Mouse (Mus musculus) stomach, embryonic 16.5 days (tissue): ENCODE data around the gene Srbd1. TPM values are rescaled to one million over a fixed set of nuclear protein-coding genes. Genes with fewer than 3 reads are reported as not detected.

Experiments
- ATAC-seq: fragments of 200-750 bp; cut with Nextera tagmentation; 2 replicates; pipeline ENCODE4 v1.8.0; 2017; ENCODE audit warnings: moderate number of reproducible peaks, moderate TSS enrichment; ENCODE audit not compliant: insufficient read depth, low FRiP score
- H3K27ac ChIP-seq: fragments of 300-500 bp; sonication (generic); 2 replicates; pipeline ENCODE4 v1.5.1; 2014; ENCODE audit warnings: low read length
- H3K27me3 ChIP-seq: fragments of 300-500 bp; sonication (generic); 2 replicates; pipeline ENCODE4 v1.6.1; 2014; ENCODE audit warnings: low read length, control low read depth, mixed read lengths; ENCODE audit not compliant: control insufficient read depth, insufficient read depth
- H3K36me3 ChIP-seq: fragments of 300-500 bp; sonication (generic); 2 replicates; pipeline ENCODE4 v1.6.1; 2014; ENCODE audit warnings: low read length; ENCODE audit not compliant: control insufficient read depth, insufficient read depth
- H3K4me1 ChIP-seq: fragments of 300-500 bp; sonication (generic); 2 replicates; pipeline ENCODE4 v1.6.1; 2014; ENCODE audit warnings: low read length, control low read depth, mixed read lengths; ENCODE audit not compliant: control insufficient read depth, insufficient read depth
- H3K4me2 ChIP-seq: fragments of 300-500 bp; sonication (generic); 2 replicates; pipeline ENCODE4 v1.6.1; 2014; ENCODE audit warnings: low read depth, low read length, mixed read lengths
- H3K4me3 ChIP-seq: fragments of 300-500 bp; sonication (generic); replicated peaks from 2 replicates; pipeline ENCODE4 v1.5.1; 2014; ENCODE audit warnings: mild to moderate bottlenecking, low read length
- H3K9ac ChIP-seq: fragments of 300-500 bp; sonication (generic); 2 replicates; pipeline ENCODE4 v1.6.1; 2014; ENCODE audit warnings: low read length
- H3K9me3 ChIP-seq: fragments of 300-500 bp; sonication (generic); replicated peaks from 2 replicates; pipeline ENCODE4 v1.6.1; 2016; ENCODE audit warnings: low read length, control low read depth; ENCODE audit not compliant: control insufficient read depth
- WGBS: fragments of 180-500 bp; shearing (Covaris S2); extraction: QIAGEN DNeasy Blood & Tissue Kit; methylation state at CpG from one replicate; pipeline ENCODE4 v1.1.7; 2014; 5-methylcytosine and 5-hydroxymethylcytosine counted together
- polyA plus RNA-seq: library from polyadenylated mRNA; unstranded; fragments of >200 nt; fragmentation: Nextera tagmentation; extraction: Ambion mirVana; gene quantifications from 2 replicates; pipeline ENCODE4 v1.2.1, GENCODE M21; 2015

Srbd1 gene
- polyA plus RNA-seq, result 14.0 and 14.3 TPM in 2 replicates

GRCm38 (mm10) chr17:86145079-86145951, at the start of gene Srbd1:
Srbd1 (minus strand) TSS chr17:86145175.
- Histone ChIP-seq H3K27me3 (no peaks in the 10 kb centered on the region), H3K27ac (peak within 1 kb of the TSS; percentile 83), H3K9ac (peak within 1 kb of the TSS; percentile 85), H3K36me3 (no peaks in the 10 kb centered on the region), H3K4me1 (peaks cover 7% of the 10 kb centered on the region), H3K4me3 (peak within 1 kb of the TSS; percentile 72), H3K9me3 (no peaks in the 10 kb centered on the region), H3K4me2 (peak within 1 kb of the TSS; percentile 96)
- 2% methylated on average over 41 of the region's 45 CpGs for WGBS
- peak; percentile 96 for ATAC-seq

DNA sequence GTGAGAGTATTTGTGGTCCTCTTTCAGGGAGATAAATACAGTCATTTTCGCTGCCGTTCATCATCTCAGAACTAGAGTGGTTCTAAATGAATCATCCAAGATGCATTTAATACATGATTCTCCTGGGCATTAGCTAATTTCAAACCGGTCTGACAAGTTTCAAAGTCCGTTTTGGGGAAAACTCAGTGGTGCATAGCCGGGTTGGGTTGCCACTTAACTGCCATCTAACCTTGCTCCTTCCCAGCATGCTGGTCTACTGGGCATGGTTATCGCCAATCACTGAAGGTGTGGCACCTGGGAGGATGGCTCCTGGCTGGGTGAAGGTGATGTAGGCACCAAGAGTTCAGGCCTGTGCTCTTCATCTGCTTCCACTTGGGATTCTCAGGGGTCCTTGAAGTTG, 49.0 kb upstream of the Srbd1 start:
- no peaks in the 10 kb centered on the region for H3K4me1 ChIP-seq
- no peaks in the 10 kb centered on the region for H3K27me3 ChIP-seq
- H3K9ac ChIP-seq, result no peak overlapping the region
- H3K4me2 ChIP-seq, result no peak overlapping the region
- 67% methylated on average over 6 of the region's 6 CpGs for WGBS
- no peak overlapping the region for H3K27ac ChIP-seq
- no peaks in the 10 kb centered on the region for H3K9me3 ChIP-seq
- no peaks in the 10 kb centered on the region for H3K36me3 ChIP-seq
- ATAC-seq, result no peak
- no peak overlapping the region for H3K4me3 ChIP-seq

DNA sequence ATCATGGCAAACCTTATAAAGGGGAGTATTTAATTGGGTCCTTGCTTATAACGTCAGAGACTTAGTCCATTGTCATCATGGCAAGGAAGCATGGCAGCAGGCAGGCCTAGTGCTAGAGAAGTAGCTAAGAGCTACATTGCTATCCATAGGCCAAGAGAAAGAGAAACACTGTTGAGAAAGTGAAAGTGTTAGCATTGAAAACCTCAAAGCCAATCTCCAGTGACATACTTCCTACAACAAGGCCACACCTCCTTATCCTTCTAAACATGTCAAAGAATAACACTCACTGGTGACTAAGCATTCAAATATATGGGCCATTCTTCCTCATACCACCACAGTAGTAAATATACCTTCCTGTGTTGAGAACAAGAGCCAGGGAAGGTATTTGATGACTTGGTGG, 42.8 kb upstream of the Srbd1 start:
- no peaks in the 10 kb centered on the region for H3K27me3 ChIP-seq
- no peak overlapping the region for H3K4me2 ChIP-seq
- H3K27ac ChIP-seq, result no peak overlapping the region
- no peak for ATAC-seq
- no peak overlapping the region for H3K4me3 ChIP-seq
- H3K9me3 ChIP-seq, result no peaks in the 10 kb centered on the region
- H3K4me1 ChIP-seq, result peaks cover 17% of the 10 kb centered on the region
- H3K9ac ChIP-seq, result no peak overlapping the region
- 76% methylated on average over 1 of the region's 1 CpGs for WGBS
- no peaks in the 10 kb centered on the region for H3K36me3 ChIP-seq

GRCm38 (mm10) chr17:86185584-86185983, 40.6 kb upstream of the Srbd1 start:
- ATAC-seq, result peak; percentile 75; the same call in 1 of the 2 replicates
- Histone ChIP-seq H3K9me3 (no peaks in the 10 kb centered on the region), H3K36me3 (no peaks in the 10 kb centered on the region), H3K27me3 (no peaks in the 10 kb centered on the region), H3K4me2 (peak overlapping the region; percentile 21; the same call in 1 of the 2 replicates), H3K9ac (no peak overlapping the region), H3K4me3 (no peak overlapping the region), H3K27ac (no peak overlapping the region), H3K4me1 (peaks cover 17% of the 10 kb centered on the region)
- 20% methylated on average over 7 of the region's 7 CpGs for WGBS

DNA sequence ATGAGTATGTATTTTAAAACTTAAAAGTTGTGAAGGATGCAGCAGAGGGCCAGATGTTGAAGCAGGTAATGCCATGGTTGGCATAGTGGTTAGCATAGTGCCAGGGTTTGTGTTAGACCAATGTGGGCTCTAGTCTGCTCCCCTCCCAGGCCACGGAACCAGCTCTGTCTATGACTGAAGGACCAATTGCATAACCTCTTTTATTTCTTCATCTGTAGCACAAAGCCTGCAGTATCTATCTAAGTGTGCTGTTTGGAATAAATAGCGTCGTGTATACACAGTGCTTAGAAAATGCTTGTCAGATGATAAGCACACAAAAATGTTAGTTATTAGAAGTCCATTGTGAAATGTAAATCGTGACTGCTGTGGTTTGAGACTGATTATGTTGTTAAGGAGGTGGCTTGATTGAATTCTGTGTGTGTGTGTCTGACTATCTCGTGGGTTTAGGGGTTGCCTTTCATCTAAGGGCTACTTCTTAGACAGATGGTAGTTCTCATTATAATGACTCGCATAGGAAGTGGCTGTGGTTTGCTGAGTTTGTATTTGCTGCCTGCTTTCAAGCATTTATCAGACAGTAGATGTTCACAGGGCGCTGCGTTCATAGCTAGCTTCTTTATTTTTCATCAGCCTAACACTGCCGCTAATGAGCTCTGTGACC, 39.7 kb upstream of the Srbd1 start:
- Histone ChIP-seq H3K4me2 (no peak overlapping the region), H3K9me3 (no peaks in the 10 kb centered on the region), H3K4me3 (no peak overlapping the region), H3K27me3 (no peaks in the 10 kb centered on the region), H3K4me1 (peaks cover 17% of the 10 kb centered on the region), H3K9ac (no peak overlapping the region), H3K36me3 (no peaks in the 10 kb centered on the region), H3K27ac (no peak overlapping the region)
- WGBS, result 31% methylated on average over 9 of the region's 9 CpGs
- ATAC-seq, result no peak

DNA sequence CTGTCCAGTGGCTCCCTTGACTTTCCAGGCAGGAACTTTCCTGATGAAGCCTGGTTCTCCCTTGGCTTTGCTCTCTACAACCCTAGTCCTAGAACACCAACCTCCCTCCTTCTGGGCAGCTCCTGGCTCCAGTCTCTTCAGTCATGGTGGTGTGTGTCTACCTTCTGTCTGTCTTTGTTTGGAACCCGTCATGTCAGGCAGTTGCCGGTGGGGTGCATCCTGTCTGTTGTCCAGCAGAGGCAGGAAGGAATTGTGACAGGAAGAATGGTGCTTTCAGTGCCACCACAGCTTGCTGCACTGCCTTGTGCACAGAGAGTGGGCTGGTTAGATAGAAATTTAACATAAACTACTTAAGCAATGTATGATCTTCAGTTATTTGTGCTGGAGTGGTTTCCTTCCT, 38.8 kb upstream of the Srbd1 start:
- Histone ChIP-seq H3K4me2 (no peak overlapping the region), H3K4me1 (peaks cover 17% of the 10 kb centered on the region), H3K27ac (no peak overlapping the region), H3K27me3 (no peaks in the 10 kb centered on the region), H3K4me3 (no peak overlapping the region), H3K36me3 (no peaks in the 10 kb centered on the region), H3K9ac (no peak overlapping the region), H3K9me3 (no peaks in the 10 kb centered on the region)
- ATAC-seq, result no peak
- 59% methylated on average over 2 of the region's 2 CpGs for WGBS

- Histone ChIP-seq H3K27me3 (no peaks in the 10 kb centered on the region), H3K4me3 (no peak overlapping the region), H3K27ac (no peak overlapping the region), H3K4me2 (no peak overlapping the region), H3K4me1 (no peaks in the 10 kb centered on the region), H3K36me3 (no peaks in the 10 kb centered on the region), H3K9ac (no peak overlapping the region), H3K9me3 (no peaks in the 10 kb centered on the region)
- WGBS, result 78% methylated on average over 7 of the region's 7 CpGs
- no peak for ATAC-seq
Observed at GRCm38 (mm10) chr17:86176722-86177121, 31.7 kb upstream of the Srbd1 start.

GRCm38 (mm10) chr17:86175516-86175915, 30.5 kb upstream of the Srbd1 start:
- Histone ChIP-seq H3K27me3 (no peaks in the 10 kb centered on the region), H3K4me3 (no peak overlapping the region), H3K9ac (no peak overlapping the region), H3K36me3 (no peaks in the 10 kb centered on the region), H3K9me3 (no peaks in the 10 kb centered on the region), H3K27ac (no peak overlapping the region), H3K4me2 (no peak overlapping the region), H3K4me1 (no peaks in the 10 kb centered on the region)
- ATAC-seq, result no peak
- WGBS, result 50% methylated on average over 9 of the region's 9 CpGs
